Mouse (Mus musculus): ENCODE results near the gene Ptf1a. TPM values are rescaled to one million over a fixed set of nuclear protein-coding genes. Genes with fewer than 3 reads are reported as not detected.

The Ptf1a gene
- total and polyA plus RNA-seq, 3 experiments = not detected

GRCm38 (mm10) chr2:19429691-19430690 lies 15.5 kb upstream of the Ptf1a start:
- peaks cover 1% of the 10 kb centered on the region for H3K27me3 ChIP-seq (replicated peaks)
- no peak overlapping the region for H3K4me3 ChIP-seq (replicated peaks in 1 of 3; ENCODE audit: low read depth in 2 of 3, low read length in 2 of 3, poor library complexity in 1 of 3)
- no peaks in the 10 kb centered on the region for H3K9me3 ChIP-seq (replicated peaks; ENCODE audit: low read length)
- H3K27ac ChIP-seq (ENCODE audit: insufficient read depth, low read depth) = no peak overlapping the region
- no peak overlapping the region for H3K4me2 ChIP-seq (ENCODE audit: insufficient read depth, low read depth, poor library complexity, severe bottlenecking)
- dilution Hi-C loops (cut with MboI; ENCODE audit: extremely low pct_ligation_motif_present, extremely low pct_unique_long_range_greater_than_20kb, low sequenced_read_pairs) = no loop called here
- no peaks in the 10 kb centered on the region for H3K4me1 ChIP-seq (ENCODE audit: control insufficient read depth in 1 of 2, insufficient read depth in 2 of 2)
- no peaks in the 10 kb centered on the region for H3K36me3 ChIP-seq (replicated peaks in 1 of 2; ENCODE audit: control insufficient read depth in 1 of 2, insufficient read depth in 1 of 2, low read length in 1 of 2)
- in situ Hi-C loops (cut with MboI; ENCODE audit: low pct_ligation_motif_present, low pct_unique_long_range_greater_than_20kb, low sequenced_read_pairs) = no loop called here
- DNase-seq (ENCODE audit: extremely low read depth) = no peak
- no peaks in the 10 kb centered on the region for H3K79me2 ChIP-seq (replicated peaks; ENCODE audit: control insufficient read depth, extremely low read depth, insufficient read depth, poor library complexity, severe bottlenecking)
- TF ChIP-seq POLR2AphosphoS2 (IDR thresholded peaks at IDR 0.05; ENCODE audit: low read depth, low read length) = no peak
- TF ChIP-seq ETS1 (conservative IDR thresholded peaks at IDR 0.05; ENCODE audit: low read depth, low read length) = no peak
- TF ChIP-seq EP300 (IDR thresholded peaks at IDR 0.05; ENCODE audit: low read length) = no peak
- TF ChIP-seq KAT2A (IDR thresholded peaks at IDR 0.05; ENCODE audit: insufficient replicate concordance, low read length) = no peak
- TF ChIP-seq JUND (conservative IDR thresholded peaks at IDR 0.05; ENCODE audit: low read depth, low read length) = no peak
- TF ChIP-seq RCOR1 (conservative IDR thresholded peaks at IDR 0.05; ENCODE audit: low read depth, low read length) = no peak
- TF ChIP-seq RAD21 (IDR thresholded peaks at IDR 0.05; ENCODE audit: low read depth, low read length) = no peak
- TF ChIP-seq MEF2A (IDR thresholded peaks at IDR 0.05; ENCODE audit: borderline replicate concordance, low read depth, low read length) = no peak
- no peak for TF ChIP-seq SMC3 (IDR thresholded peaks at IDR 0.05; ENCODE audit: low read depth, low read length)
- TF ChIP-seq JUN (IDR thresholded peaks at IDR 0.05; ENCODE audit: insufficient read depth, low read depth, low read length) = no peak
- TF ChIP-seq UBTF (IDR thresholded peaks at IDR 0.05; ENCODE audit: low read depth, low read length) = no peak
- TF ChIP-seq HCFC1 (IDR thresholded peaks at IDR 0.05; ENCODE audit: low read depth, low read length) = no peak
- no peak for TF ChIP-seq SIN3A (IDR thresholded peaks at IDR 0.05; ENCODE audit: low read length)
- no peak for TF ChIP-seq BHLHE40 (IDR thresholded peaks at IDR 0.05; ENCODE audit: low read depth, low read length)
- no peak overlapping the region for H3K9ac ChIP-seq (ENCODE audit: insufficient read depth, low read depth)

- dilution Hi-C loops (cut with MboI; ENCODE audit: extremely low pct_ligation_motif_present, extremely low pct_unique_long_range_greater_than_20kb, low sequenced_read_pairs) = no loop called here
- no peaks in the 10 kb centered on the region for H3K36me3 ChIP-seq (replicated peaks in 1 of 2; ENCODE audit: control insufficient read depth in 1 of 2, insufficient read depth in 1 of 2, low read length in 1 of 2)
Measured at GRCm38 (mm10) chr2:19430746-19431145, 14.7 kb upstream of the Ptf1a start.

More at GRCm38 (mm10) chr2:19430746-19431145, 14.7 kb upstream of the Ptf1a start:
- in situ Hi-C loops (cut with MboI; ENCODE audit: low pct_ligation_motif_present, low pct_unique_long_range_greater_than_20kb, low sequenced_read_pairs) = no loop called here
- no peak overlapping the region for H3K4me2 ChIP-seq (ENCODE audit: insufficient read depth, low read depth, poor library complexity, severe bottlenecking)
- H3K4me3 ChIP-seq (replicated peaks in 1 of 3; ENCODE audit: low read depth in 2 of 3, low read length in 2 of 3, poor library complexity in 1 of 3) = no peak overlapping the region
- TF ChIP-seq ELF1 (IDR thresholded peaks at IDR 0.05; ENCODE audit: low read depth, low read length) (no peak), E2F4 (IDR thresholded peaks at IDR 0.05; ENCODE audit: insufficient replicate concordance, low read depth, low read length) (no peak)
- H3K27me3 ChIP-seq (replicated peaks) = peaks cover 1% of the 10 kb centered on the region
- H3K27ac ChIP-seq (ENCODE audit: insufficient read depth, low read depth) = no peak overlapping the region
- H3K4me1 ChIP-seq (ENCODE audit: control insufficient read depth in 1 of 2, insufficient read depth in 2 of 2) = no peaks in the 10 kb centered on the region
- H3K9ac ChIP-seq (ENCODE audit: insufficient read depth, low read depth) = no peak overlapping the region
- DNase-seq (ENCODE audit: extremely low read depth) = no peak
- no peaks in the 10 kb centered on the region for H3K79me2 ChIP-seq (replicated peaks; ENCODE audit: control insufficient read depth, extremely low read depth, insufficient read depth, poor library complexity, severe bottlenecking)
- no peaks in the 10 kb centered on the region for H3K9me3 ChIP-seq (replicated peaks; ENCODE audit: low read length)
